Mouse (Mus musculus): ENCODE data around the gene Zfp768. TPM values are rescaled to one million over a fixed set of nuclear protein-coding genes. Genes with fewer than 3 reads are reported as not detected.

Zfp768 gene
- polyA plus RNA-seq, 1 experiment = 21.2 TPM

DNA sequence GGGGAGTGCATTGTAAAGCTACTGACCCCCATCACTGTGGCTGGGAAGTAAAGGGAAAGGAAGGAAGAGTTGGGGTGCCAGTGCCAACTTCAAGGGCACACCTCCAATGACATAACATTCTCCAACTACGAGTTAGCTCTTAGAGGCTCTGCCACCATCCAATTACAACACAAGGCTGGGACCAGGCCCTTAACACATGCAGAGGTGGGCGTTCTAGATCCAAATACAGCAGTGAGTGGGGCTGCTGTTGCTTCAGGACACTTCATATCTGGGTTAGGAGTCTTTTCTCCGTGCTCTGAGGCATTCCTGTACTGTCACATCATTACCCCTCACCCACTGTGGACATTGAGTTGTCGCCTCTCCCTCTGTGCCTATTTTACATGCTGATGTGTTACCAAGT is 24.3 kb downstream of the Zfp768 start:
- no peak for TF ChIP-seq POLR2A (IDR thresholded peaks at IDR 0.05; ENCODE audit: borderline replicate concordance, insufficient read depth, low read length)
- TF ChIP-seq CTCF (IDR thresholded peaks at IDR 0.05; ENCODE audit: borderline replicate concordance, insufficient read depth, low read depth, low read length) = no peak

DNA sequence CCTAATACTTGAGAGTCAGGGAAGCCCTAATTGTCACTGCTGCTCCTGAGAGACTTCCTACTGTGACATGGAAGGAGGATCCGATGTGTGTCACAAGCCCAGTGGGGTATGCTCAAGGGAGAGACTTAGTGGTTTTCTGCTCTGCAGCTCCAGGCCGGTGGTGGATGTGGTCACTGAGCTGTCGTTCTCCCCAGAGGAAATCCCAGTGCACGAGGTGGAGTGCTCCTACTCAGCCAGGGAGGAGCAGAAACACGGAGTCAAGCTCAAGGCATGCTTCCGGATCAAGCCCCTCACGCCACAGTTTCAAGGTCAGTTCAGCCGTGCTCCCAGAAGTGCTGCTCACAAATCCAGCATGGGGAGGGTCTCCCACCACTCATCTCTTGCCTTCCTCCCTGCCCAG is 31.5 kb downstream of the Zfp768 start:
- 39% methylated on average over 8 of the region's 8 CpGs for WGBS
- no peak for DNase-seq
- Histone ChIP-seq H3K4me1 (ENCODE audit: control insufficient read depth, insufficient read depth, low read length) (no peaks in the 10 kb centered on the region), H3K4me3 (replicated peaks; ENCODE audit: insufficient read depth, low read depth, low read length) (no peak overlapping the region), H3K27ac (ENCODE audit: insufficient read depth, low read length) (no peak overlapping the region), H3K27me3 (ENCODE audit: control insufficient read depth, insufficient read depth, low read length) (no peaks in the 10 kb centered on the region)
- TF ChIP-seq POLR2A (IDR thresholded peaks at IDR 0.05; ENCODE audit: borderline replicate concordance, insufficient read depth, low read length) (no peak), CTCF (IDR thresholded peaks at IDR 0.05; ENCODE audit: borderline replicate concordance, insufficient read depth, low read depth, low read length) (no peak)

More for the DNA sequence above, 24.3 kb downstream of the Zfp768 start:
- Histone ChIP-seq H3K27me3 (ENCODE audit: control insufficient read depth, insufficient read depth, low read length) (no peaks in the 10 kb centered on the region), H3K4me3 (replicated peaks; ENCODE audit: insufficient read depth, low read depth, low read length) (no peak overlapping the region), H3K27ac (ENCODE audit: insufficient read depth, low read length) (no peak overlapping the region), H3K4me1 (ENCODE audit: control insufficient read depth, insufficient read depth, low read length) (peaks cover 4% of the 10 kb centered on the region)
- no peak for DNase-seq
- 59% methylated on average over 4 of the region's 4 CpGs for WGBS

DNA sequence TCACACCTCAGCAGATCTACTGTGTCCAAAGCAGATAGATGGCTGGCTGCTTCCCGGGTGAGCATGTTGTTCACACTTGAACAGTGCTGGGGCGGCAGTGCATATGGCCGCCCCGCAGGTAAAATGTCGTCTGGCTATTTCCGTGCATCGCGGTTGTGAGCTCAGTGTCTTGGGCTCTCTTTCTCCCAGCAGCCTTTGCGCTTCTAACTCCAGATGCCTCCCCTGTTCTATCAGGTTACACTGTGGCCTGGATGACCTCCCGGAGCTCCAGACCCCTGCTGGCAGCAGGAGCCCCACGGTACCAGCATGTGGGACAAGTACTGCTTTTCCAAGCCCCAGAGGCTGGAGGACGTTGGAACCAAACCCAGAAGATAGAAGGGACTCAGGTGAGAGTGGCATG is 35.4 kb downstream of the Zfp768 start:
- no peak overlapping the region for H3K27ac ChIP-seq (ENCODE audit: insufficient read depth, low read length)
- H3K27me3 ChIP-seq (ENCODE audit: control insufficient read depth, insufficient read depth, low read length) = no peaks in the 10 kb centered on the region
- H3K4me3 ChIP-seq (replicated peaks; ENCODE audit: insufficient read depth, low read depth, low read length) = no peak overlapping the region
- DNase-seq = no peak
- TF ChIP-seq CTCF (IDR thresholded peaks at IDR 0.05; ENCODE audit: borderline replicate concordance, insufficient read depth, low read depth, low read length) (no peak), POLR2A (IDR thresholded peaks at IDR 0.05; ENCODE audit: borderline replicate concordance, insufficient read depth, low read length) (no peak)
- 56% methylated on average over 12 of the region's 12 CpGs for WGBS
- no peaks in the 10 kb centered on the region for H3K4me1 ChIP-seq (ENCODE audit: control insufficient read depth, insufficient read depth, low read length)

DNA sequence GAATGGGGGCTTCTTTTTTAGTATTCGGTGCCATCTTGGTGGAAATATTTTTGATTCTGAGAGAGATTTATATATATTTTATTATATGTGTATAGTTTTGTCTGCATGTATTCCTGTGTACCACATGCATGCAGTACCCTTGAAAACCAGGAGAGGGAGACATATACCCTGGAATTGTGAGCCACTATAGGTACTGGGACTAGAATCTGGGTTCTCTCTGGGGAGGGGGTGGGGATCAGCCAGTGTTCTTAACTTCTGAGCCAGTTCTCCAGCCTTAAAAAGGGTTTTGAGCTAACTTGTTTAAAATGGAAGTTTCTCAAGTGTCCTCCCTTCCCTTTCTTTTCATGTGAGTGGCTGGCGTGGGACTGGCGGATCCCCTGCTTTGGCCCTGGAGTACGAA is 36.5 kb downstream of the Zfp768 start:
- H3K27me3 ChIP-seq (ENCODE audit: control insufficient read depth, insufficient read depth, low read length) = no peaks in the 10 kb centered on the region
- no peak overlapping the region for H3K4me3 ChIP-seq (replicated peaks; ENCODE audit: insufficient read depth, low read depth, low read length)
- H3K27ac ChIP-seq (ENCODE audit: insufficient read depth, low read length) = no peak overlapping the region
- DNase-seq = peak; percentile 28 to 56
- 59% methylated on average over 4 of the region's 4 CpGs for WGBS
- no peaks in the 10 kb centered on the region for H3K4me1 ChIP-seq (ENCODE audit: control insufficient read depth, insufficient read depth, low read length)
- TF ChIP-seq CTCF (IDR thresholded peaks at IDR 0.05; ENCODE audit: borderline replicate concordance, insufficient read depth, low read depth, low read length) (peak; percentile 56; the same call in 1 of the 2 replicates), POLR2A (IDR thresholded peaks at IDR 0.05; ENCODE audit: borderline replicate concordance, insufficient read depth, low read length) (no peak)

DNA sequence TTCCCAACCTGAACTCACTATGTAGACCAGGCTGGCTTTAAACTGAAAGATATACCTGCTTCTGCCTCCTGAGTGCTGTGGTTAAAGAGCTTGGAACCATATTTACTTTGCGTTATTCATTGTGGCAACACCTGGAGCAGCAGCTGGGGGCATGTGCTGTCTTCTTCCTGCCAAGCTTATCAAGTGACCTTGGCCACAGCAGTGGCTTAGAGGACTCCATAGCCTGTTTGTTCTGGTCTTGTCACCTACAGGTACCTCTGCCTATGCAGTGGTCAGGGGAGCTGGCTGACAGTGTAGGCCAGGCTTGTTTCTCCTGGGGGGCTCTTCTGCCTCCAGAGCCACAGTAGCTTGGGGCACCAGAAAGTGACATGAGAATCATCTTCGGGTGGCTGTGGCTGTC is 37.0 kb downstream of the Zfp768 start:
- H3K4me1 ChIP-seq (ENCODE audit: control insufficient read depth, insufficient read depth, low read length) = no peaks in the 10 kb centered on the region
- DNase-seq = no peak
- no peak overlapping the region for H3K27ac ChIP-seq (ENCODE audit: insufficient read depth, low read length)
- TF ChIP-seq POLR2A (IDR thresholded peaks at IDR 0.05; ENCODE audit: borderline replicate concordance, insufficient read depth, low read length) = no peak
- TF ChIP-seq CTCF (IDR thresholded peaks at IDR 0.05; ENCODE audit: borderline replicate concordance, insufficient read depth, low read depth, low read length) = no peak
- 77% methylated on average over 2 of the region's 2 CpGs for WGBS
- H3K4me3 ChIP-seq (replicated peaks; ENCODE audit: insufficient read depth, low read depth, low read length) = no peak overlapping the region
- no peaks in the 10 kb centered on the region for H3K27me3 ChIP-seq (ENCODE audit: control insufficient read depth, insufficient read depth, low read length)

DNA sequence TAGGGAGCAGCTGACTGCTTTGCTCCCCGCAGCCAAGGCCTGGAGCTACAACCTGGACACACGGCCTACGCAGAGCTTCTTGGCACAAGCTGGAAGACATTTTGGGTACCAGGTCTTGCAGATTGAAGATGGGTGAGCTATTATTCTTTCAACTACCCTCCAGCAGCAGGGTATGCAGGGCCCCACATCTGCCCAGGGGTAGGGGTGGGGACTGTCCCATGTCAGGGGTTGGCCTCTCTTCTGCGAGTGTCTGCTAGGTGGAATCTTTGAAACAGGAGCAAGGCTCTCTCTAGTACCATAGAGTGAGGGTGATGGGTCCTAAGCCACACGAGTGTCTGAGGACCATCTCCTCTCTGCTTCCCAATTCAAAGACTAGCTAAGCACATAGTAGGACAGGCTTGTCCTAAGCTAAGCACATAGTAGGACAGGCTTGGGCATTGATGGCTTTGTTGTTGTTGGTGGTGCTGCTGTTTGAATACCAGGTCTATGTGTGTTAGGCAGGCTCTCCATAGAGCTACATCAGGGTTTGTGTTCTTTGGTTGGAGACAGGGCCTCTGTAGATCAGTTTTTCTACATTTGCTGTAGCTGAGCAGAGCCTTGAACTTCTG is 47.7 kb downstream of the Zfp768 start:
- no peaks in the 10 kb centered on the region for H3K27me3 ChIP-seq (ENCODE audit: control insufficient read depth, insufficient read depth, low read length)
- no peak overlapping the region for H3K27ac ChIP-seq (ENCODE audit: insufficient read depth, low read length)
- TF ChIP-seq CTCF (IDR thresholded peaks at IDR 0.05; ENCODE audit: borderline replicate concordance, insufficient read depth, low read depth, low read length) = no peak
- no peak for TF ChIP-seq POLR2A (IDR thresholded peaks at IDR 0.05; ENCODE audit: borderline replicate concordance, insufficient read depth, low read length)
- H3K4me1 ChIP-seq (ENCODE audit: control insufficient read depth, insufficient read depth, low read length) = no peaks in the 10 kb centered on the region
- 95% methylated on average over 5 of the region's 5 CpGs for WGBS
- H3K4me3 ChIP-seq (replicated peaks; ENCODE audit: insufficient read depth, low read depth, low read length) = no peak overlapping the region
- no peak for DNase-seq

DNA sequence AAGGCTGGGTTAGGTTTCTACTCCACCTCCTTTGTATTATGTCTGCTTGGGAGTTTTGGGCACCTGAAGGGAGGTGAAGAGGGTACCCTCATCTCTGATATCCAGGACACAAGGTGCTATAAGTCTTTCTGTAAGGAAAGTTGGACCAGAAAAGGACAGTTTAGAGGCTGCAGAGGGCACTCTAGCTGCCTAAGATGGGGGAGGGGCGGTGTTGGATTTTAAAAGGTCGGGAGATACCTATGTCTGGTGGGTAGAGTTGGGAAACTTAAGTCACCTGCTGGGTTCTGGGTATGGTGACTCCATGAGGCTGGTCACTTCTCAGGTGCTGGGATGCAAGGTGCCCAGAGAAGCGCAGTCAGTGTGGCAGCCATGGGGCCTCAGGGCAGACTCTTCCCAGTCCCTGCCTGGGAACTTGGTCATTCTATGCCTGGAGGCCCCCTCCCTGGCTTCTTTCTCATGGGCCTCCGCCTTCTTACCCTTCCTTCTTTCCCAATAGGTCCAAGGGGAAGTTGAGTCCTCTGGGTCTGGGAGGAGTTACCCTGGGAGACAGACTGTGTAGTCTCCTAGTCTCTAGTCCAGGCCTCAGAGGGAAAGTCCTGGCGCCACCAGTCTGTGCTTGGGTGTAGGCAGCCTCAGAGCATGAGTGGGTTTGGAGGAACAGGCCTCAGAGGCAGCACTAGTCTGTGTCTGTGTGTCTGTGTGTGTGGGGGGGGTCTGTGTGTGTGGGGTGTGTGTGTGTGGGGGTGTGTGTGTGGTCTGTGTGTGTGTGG is 48.4 kb downstream of the Zfp768 start:
- 87% methylated on average over 5 of the region's 5 CpGs for WGBS
- Histone ChIP-seq H3K27ac (ENCODE audit: insufficient read depth, low read length) (no peak overlapping the region), H3K4me1 (ENCODE audit: control insufficient read depth, insufficient read depth, low read length) (no peaks in the 10 kb centered on the region), H3K27me3 (ENCODE audit: control insufficient read depth, insufficient read depth, low read length) (no peaks in the 10 kb centered on the region), H3K4me3 (replicated peaks; ENCODE audit: insufficient read depth, low read depth, low read length) (no peak overlapping the region)
- no peak for DNase-seq
- TF ChIP-seq POLR2A (IDR thresholded peaks at IDR 0.05; ENCODE audit: borderline replicate concordance, insufficient read depth, low read length) (no peak), CTCF (IDR thresholded peaks at IDR 0.05; ENCODE audit: borderline replicate concordance, insufficient read depth, low read depth, low read length) (no peak)

DNA sequence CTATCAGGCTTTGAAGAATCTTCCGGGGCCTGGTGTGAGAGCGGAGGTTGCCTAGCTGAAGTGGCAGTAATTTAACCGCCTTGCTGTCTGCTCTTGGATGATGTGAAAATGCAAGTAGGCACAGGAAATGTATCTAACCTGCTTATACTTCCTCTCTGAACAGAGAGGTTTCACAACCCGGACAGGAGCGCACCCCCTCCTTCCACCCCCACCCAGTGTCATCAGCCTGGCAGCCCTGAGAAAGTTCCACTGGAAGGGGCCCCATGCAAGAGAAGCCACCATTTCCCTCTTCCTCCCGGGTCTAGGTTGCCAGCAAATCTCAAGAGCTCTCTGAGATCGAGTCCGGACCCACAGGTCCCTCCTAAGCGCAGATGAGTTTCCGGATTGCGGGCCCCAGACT is 49.3 kb downstream of the Zfp768 start, which contains the start of gene Itgal:
TSS of gene Itgal (plus strand) at position 163 of the 400 bp plus-strand sequence.
- H3K27ac ChIP-seq (ENCODE audit: insufficient read depth, low read length) = no peak within 1 kb of the TSS
- H3K4me3 ChIP-seq (replicated peaks; ENCODE audit: insufficient read depth, low read depth, low read length) = no peak within 1 kb of the TSS
- no peak for TF ChIP-seq POLR2A (IDR thresholded peaks at IDR 0.05; ENCODE audit: borderline replicate concordance, insufficient read depth, low read length)
- no peak for TF ChIP-seq CTCF (IDR thresholded peaks at IDR 0.05; ENCODE audit: borderline replicate concordance, insufficient read depth, low read depth, low read length)
- H3K4me1 ChIP-seq (ENCODE audit: control insufficient read depth, insufficient read depth, low read length) = no peaks in the 10 kb centered on the region
- no peak for DNase-seq
- 76% methylated on average over 11 of the region's 11 CpGs for WGBS
- H3K27me3 ChIP-seq (ENCODE audit: control insufficient read depth, insufficient read depth, low read length) = no peaks in the 10 kb centered on the region

Other genes with a start within 250 kb of the Zfp768 start
- gene Qprt, start 223.4 kb downstream of the Zfp768 start, polyA plus RNA-seq (2012; rRNA removed) = 2.1 and 2.2 TPM in 2 replicates
- 0.16 and 0.18 TPM in 2 replicates for gene Spn, start 207.8 kb downstream of the Zfp768 start, polyA plus RNA-seq (2012; rRNA removed)
- 101 and 103 TPM in 2 replicates for gene Cd2bp2, start 149.5 kb downstream of the Zfp768 start, polyA plus RNA-seq (2012; rRNA removed)
- 72.4 and 83.9 TPM in 2 replicates for gene Tbc1d10b, start 137.1 kb downstream of the Zfp768 start, polyA plus RNA-seq (2012; rRNA removed)
- 1.6 and 3.0 TPM in 2 replicates for gene Mylpf, start 136.7 kb downstream of the Zfp768 start, polyA plus RNA-seq (2012; rRNA removed)
- 16.6 and 17.6 TPM in 2 replicates for gene Zfp553, start 112.5 kb downstream of the Zfp768 start, polyA plus RNA-seq (2012; rRNA removed)
- gene Sept1, start 112.5 kb downstream of the Zfp768 start, polyA plus RNA-seq (2012; rRNA removed) = 11.3 and 12.5 TPM in 2 replicates
- gene Zfp771, start 101.3 kb downstream of the Zfp768 start, polyA plus RNA-seq (2012; rRNA removed) = 88.7 and 95.4 TPM in 2 replicates
- gene Dctpp1, start 84.9 kb downstream of the Zfp768 start, polyA plus RNA-seq (2012; rRNA removed) = 23.8 and 25.6 TPM in 2 replicates
- 31.1 and 31.7 TPM in 2 replicates for gene Sephs2, start 71.5 kb downstream of the Zfp768 start, polyA plus RNA-seq (2012; rRNA removed)
- gene Itgal, start 49.3 kb downstream of the Zfp768 start, polyA plus RNA-seq (2012; rRNA removed) = 0.87 and 1.4 TPM in 2 replicates
- 8.2 and 8.6 TPM in 2 replicates for gene Zfp747, start 30.5 kb upstream of the Zfp768 start, polyA plus RNA-seq (2012; rRNA removed)
- 3.9 and 4.4 TPM in 2 replicates for gene 9130019O22Rik, start 41.6 kb upstream of the Zfp768 start, polyA plus RNA-seq (2012; rRNA removed)
- 4.8 and 5.9 TPM in 2 replicates for gene E430018J23Rik, start 48.0 kb upstream of the Zfp768 start, polyA plus RNA-seq (2012; rRNA removed)
- gene Zfp764, start 61.2 kb upstream of the Zfp768 start, polyA plus RNA-seq (2012; rRNA removed) = 4.0 and 4.3 TPM in 2 replicates
- 19.3 and 20.6 TPM in 2 replicates for gene Zfp688, start 76.5 kb upstream of the Zfp768 start, polyA plus RNA-seq (2012; rRNA removed)
- 6.8 and 6.9 TPM in 2 replicates for gene Zfp689, start 103.6 kb upstream of the Zfp768 start, polyA plus RNA-seq (2012; rRNA removed)
- gene Prr14, start 114.0 kb upstream of the Zfp768 start, polyA plus RNA-seq (2012; rRNA removed) = 57.9 and 66.1 TPM in 2 replicates
- 35.5 and 37.2 TPM in 2 replicates for gene Fbrs, start 133.6 kb upstream of the Zfp768 start, polyA plus RNA-seq (2012; rRNA removed)
- gene Srcap, start 166.4 kb upstream of the Zfp768 start, polyA plus RNA-seq (2012; rRNA removed) = 32.2 and 36.2 TPM in 2 replicates
- gene Gm42715, start 174.0 kb upstream of the Zfp768 start, polyA plus RNA-seq (2012; rRNA removed) = 18.6 and 19.5 TPM in 2 replicates
- not detected in 2 replicates for gene Tmem265, start 215.8 kb upstream of the Zfp768 start, polyA plus RNA-seq (2012; rRNA removed)
- 159 and 161 TPM in 2 replicates for gene Phkg2, start 227.8 kb upstream of the Zfp768 start, polyA plus RNA-seq (2012; rRNA removed)
- 10.1 and 12.2 TPM in 2 replicates for gene Ccdc189, start 243.0 kb upstream of the Zfp768 start, polyA plus RNA-seq (2012; rRNA removed)
- gene Rnf40, start 243.2 kb upstream of the Zfp768 start, polyA plus RNA-seq (2012; rRNA removed) = 53.7 and 56.2 TPM in 2 replicates